Mouse (Mus musculus) liver, postnatal 0 days (tissue): Measurements from ENCODE around the gene Osbpl8. TPM values are rescaled to one million over a fixed set of nuclear protein-coding genes. Genes with fewer than 3 reads are reported as not detected.

Experiments used
- ATAC-seq: fragments of 200-750 bp; cut with Nextera tagmentation; 2 replicates; pipeline ENCODE4 v1.8.0; 2017; ENCODE audit warnings: mild to moderate bottlenecking, moderate library complexity
- DNase-seq: peaks from one replicate; pipeline ENCODE4 v3.0.0-alpha.2; 2016
- H3K27ac ChIP-seq: fragments of 300-500 bp; sonication (generic); 2 replicates; pipeline ENCODE4 v1.5.1; 2014; ENCODE audit warnings: antibody characterized with exemption, moderate library complexity, mild to moderate bottlenecking, low read depth
- H3K27me3 ChIP-seq: fragments of 300-500 bp; sonication (generic); 2 replicates; pipeline ENCODE4 v1.6.1; 2014; ENCODE audit warnings: low read length, control low read depth, mixed read lengths; ENCODE audit not compliant: insufficient read depth
- H3K36me3 ChIP-seq: fragments of 300-500 bp; sonication (generic); replicated peaks from 2 replicates; pipeline ENCODE4 v1.6.1; 2014; ENCODE audit warnings: mild to moderate bottlenecking, control low read depth, low read length, moderate library complexity, mixed read lengths; ENCODE audit not compliant: insufficient read depth
- H3K4me1 ChIP-seq: fragments of 300-500 bp; sonication (generic); 2 replicates; pipeline ENCODE4 v1.6.1; 2014; ENCODE audit warnings: antibody characterized with exemption, mild to moderate bottlenecking, control low read depth; ENCODE audit not compliant: insufficient read depth
- H3K4me2 ChIP-seq: fragments of 300-500 bp; sonication (generic); 2 replicates; pipeline ENCODE4 v1.6.1; 2014; ENCODE audit warnings: low read depth, mild to moderate bottlenecking, low read length, moderate library complexity, mixed read lengths
- H3K4me3 ChIP-seq: fragments of 300-500 bp; sonication (generic); 2 replicates; pipeline ENCODE4 v1.5.1; 2014; ENCODE audit warnings: low read depth, low read length
- H3K9ac ChIP-seq: fragments of 300-500 bp; sonication (generic); replicated peaks from 2 replicates; pipeline ENCODE4 v1.6.1; 2014; ENCODE audit warnings: mild to moderate bottlenecking, moderate library complexity
- H3K9me3 ChIP-seq: fragments of 300-500 bp; sonication (generic); 2 replicates; pipeline ENCODE4 v1.6.1; 2016; ENCODE audit warnings: mild to moderate bottlenecking, control low read depth, low read length, mixed read lengths
- CTCF ChIP-seq: sonication (generic); IDR thresholded peaks from 2 replicates; pipeline ENCODE4 v1.5.1; 2016; ENCODE audit warnings: antibody characterized with exemption, low read depth
- EP300 ChIP-seq: IDR thresholded peaks from 2 replicates; pipeline ENCODE4 v1.6.1; 2016; ENCODE audit warnings: antibody characterized with exemption, low read depth, mild to moderate bottlenecking
- WGBS: fragments of 180-500 bp; shearing (Covaris S2); extraction: QIAGEN DNeasy Blood & Tissue Kit; methylation state at CpG from one replicate; pipeline ENCODE4 v1.1.7; 2014; ENCODE audit not compliant: insufficient replicate concordance; 5-methylcytosine and 5-hydroxymethylcytosine counted together
- polyA plus RNA-seq: library from polyadenylated mRNA; unstranded; fragments of >200 nt; fragmentation: Nextera tagmentation; extraction: Ambion mirVana; gene quantifications from 2 replicates; pipeline ENCODE4 v1.2.1, GENCODE M21; 2015

Gene Osbpl8
- polyA plus RNA-seq, 1 experiment from 2014 or later = 5.6 TPM

DNA sequence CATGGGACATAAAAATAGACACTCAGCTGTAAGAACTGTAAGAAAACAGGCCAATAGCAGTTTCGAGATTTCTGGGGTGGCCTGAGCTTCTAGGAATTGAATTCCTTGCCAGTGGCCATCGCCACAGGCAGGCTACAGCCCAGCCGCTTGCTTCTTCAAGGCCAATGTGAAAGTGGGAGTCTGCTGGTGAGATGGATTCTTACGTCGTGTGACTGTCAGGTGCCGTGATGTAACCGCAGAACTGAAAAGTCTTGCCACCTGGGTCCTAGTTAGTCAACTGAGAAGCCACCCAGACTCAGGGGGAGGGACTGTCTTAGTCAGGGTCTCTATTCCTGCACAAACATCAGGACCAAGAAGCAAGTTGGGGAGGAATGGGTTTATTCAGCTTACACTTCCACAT is 40.4 kb upstream of the Osbpl8 start:
- 72% methylated on average over 7 of the region's 7 CpGs for WGBS
- H3K4me2 ChIP-seq = no peak overlapping the region
- no peaks in the 10 kb centered on the region for H3K36me3 ChIP-seq
- no peak overlapping the region for H3K27ac ChIP-seq
- H3K4me1 ChIP-seq = peaks cover 2% of the 10 kb centered on the region; the same call in 1 of the 2 replicates
- TF ChIP-seq EP300 = no peak
- no peak for TF ChIP-seq CTCF
- H3K9me3 ChIP-seq = no peaks in the 10 kb centered on the region
- H3K4me3 ChIP-seq = no peak overlapping the region
- no peak overlapping the region for H3K9ac ChIP-seq
- ATAC-seq (no peak), DNase-seq (no peak)
- no peaks in the 10 kb centered on the region for H3K27me3 ChIP-seq

DNA sequence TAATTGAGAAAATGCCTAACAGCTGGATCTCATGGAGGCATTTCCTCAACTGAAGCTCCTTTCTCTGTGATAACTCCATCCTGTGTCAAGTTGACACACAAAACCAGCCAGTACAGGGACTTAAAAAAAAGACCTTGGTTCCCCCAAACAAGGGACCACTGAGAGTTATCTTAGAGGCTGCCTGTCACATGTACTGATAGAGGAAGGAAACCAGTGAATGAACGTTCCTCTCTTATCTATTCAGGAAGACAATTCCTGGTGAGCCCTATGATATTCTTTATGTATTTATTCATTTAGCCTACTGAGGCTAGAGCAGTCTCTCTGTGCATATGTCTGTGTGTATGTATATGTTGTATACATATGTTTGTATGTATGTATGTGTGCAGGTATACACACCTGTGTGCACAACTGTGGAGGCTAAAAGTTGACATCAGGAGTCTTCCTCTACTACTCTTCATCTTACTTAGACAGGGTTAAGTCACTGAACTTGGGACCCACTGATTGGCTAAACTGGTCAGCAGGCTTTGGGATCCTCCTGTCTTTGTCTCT is 39.7 kb upstream of the Osbpl8 start:
- Histone ChIP-seq H3K27ac (no peak overlapping the region), H3K9me3 (no peaks in the 10 kb centered on the region), H3K4me1 (peaks cover 2% of the 10 kb centered on the region; the same call in 1 of the 2 replicates), H3K27me3 (no peaks in the 10 kb centered on the region), H3K4me2 (no peak overlapping the region), H3K4me3 (no peak overlapping the region), H3K36me3 (no peaks in the 10 kb centered on the region), H3K9ac (no peak overlapping the region)
- TF ChIP-seq EP300 = no peak
- TF ChIP-seq CTCF = no peak
- ATAC-seq (no peak), DNase-seq (no peak)
- whole genome bisulfite sequencing = 12% methylated on average over 1 of the region's 1 CpGs

DNA sequence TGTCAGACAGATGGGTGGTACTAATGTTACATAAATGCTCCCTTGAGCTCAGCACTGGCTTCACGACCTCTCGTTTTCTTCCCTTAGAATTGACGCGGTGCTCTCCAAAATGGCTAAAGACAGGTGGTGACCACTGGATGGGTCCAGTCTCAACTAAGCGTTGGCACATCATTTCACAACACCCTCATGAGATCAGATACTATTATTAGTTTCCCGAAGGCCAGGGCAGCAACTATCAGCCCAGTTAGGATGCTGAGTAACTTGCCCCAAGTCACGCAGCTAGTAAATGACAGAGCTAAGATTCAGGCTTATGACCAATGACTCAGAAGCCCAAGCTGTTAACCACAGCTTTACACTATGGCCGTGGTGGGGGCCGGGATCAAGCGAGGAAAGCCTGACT is 37.2 kb upstream of the Osbpl8 start:
- Histone ChIP-seq H3K9me3 (no peaks in the 10 kb centered on the region), H3K27me3 (no peaks in the 10 kb centered on the region), H3K4me3 (no peak overlapping the region), H3K27ac (no peak overlapping the region), H3K9ac (no peak overlapping the region), H3K4me1 (peaks cover 1% of the 10 kb centered on the region; the same call in 1 of the 2 replicates), H3K36me3 (no peaks in the 10 kb centered on the region), H3K4me2 (no peak overlapping the region)
- WGBS = 73% methylated on average over 10 of the region's 10 CpGs
- ATAC-seq (no peak), DNase-seq (no peak)
- TF ChIP-seq EP300 = no peak
- no peak for TF ChIP-seq CTCF

DNA sequence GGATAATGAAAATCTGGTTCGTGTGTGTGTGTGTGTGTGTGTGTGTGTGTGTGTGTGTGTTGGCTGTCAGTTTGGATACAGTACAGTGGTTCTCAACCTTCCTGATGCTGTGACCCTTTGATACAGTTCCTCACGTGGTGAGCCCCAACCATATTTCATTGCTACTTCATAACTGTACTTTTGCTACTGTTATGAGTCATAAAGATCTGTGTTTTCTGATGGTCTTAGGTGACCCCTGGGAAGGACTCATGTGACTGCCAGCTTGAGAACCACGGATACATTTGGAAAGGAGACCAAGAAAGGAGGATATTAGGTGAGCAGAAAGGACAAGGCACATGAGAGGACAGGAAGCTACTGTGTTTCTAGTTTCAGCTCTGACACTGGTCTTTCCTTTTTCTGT is 36.1 kb upstream of the Osbpl8 start:
- Histone ChIP-seq H3K27me3 (no peaks in the 10 kb centered on the region), H3K4me2 (no peak overlapping the region), H3K27ac (no peak overlapping the region), H3K36me3 (no peaks in the 10 kb centered on the region), H3K4me1 (peaks cover 4% of the 10 kb centered on the region; the same call in 1 of the 2 replicates), H3K4me3 (no peak overlapping the region), H3K9me3 (no peaks in the 10 kb centered on the region), H3K9ac (no peak overlapping the region)
- ATAC-seq (no peak), DNase-seq (no peak)
- TF ChIP-seq EP300 (no peak), CTCF (no peak)
- WGBS = 60% methylated on average over 3 of the region's 3 CpGs

DNA sequence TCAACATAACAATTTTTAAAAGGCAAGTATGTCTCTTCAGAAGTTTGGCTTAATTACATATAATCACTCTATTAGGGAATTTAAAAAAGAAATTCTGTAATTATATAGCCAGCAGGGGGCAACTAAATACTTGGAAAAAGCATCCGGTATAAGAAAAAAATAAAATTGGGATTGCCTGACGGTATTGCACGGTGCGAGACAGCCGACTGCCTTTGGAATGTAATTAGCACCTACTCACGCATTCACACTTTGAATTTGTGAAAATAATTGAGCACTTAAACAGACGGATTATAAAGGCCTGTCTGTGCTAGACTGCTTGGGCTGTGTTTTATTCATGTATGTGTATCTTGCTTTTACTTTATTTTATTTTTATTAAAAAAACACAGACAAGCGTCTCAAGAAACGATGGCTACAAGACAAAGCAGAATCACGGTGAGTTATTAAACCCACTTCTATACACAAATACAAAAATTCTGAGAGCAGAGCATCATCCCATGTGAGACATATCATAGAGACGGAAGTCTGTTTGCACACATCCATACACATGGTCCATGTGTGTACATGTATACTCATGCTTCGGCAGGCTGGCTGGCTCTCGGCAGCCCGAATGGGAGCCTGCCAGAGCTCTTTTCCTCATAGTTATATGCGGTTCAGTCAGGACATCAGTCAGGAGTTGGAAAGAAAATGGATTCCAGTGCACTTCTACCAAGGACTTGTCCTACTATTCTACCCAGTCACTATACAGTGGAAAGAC is 34.5 kb upstream of the Osbpl8 start:
- Histone ChIP-seq H3K9me3 (no peaks in the 10 kb centered on the region), H3K4me2 (no peak overlapping the region), H3K4me3 (no peak overlapping the region), H3K4me1 (peaks cover 4% of the 10 kb centered on the region; the same call in 1 of the 2 replicates), H3K9ac (no peak overlapping the region), H3K27me3 (no peaks in the 10 kb centered on the region), H3K36me3 (no peaks in the 10 kb centered on the region), H3K27ac (no peak overlapping the region)
- ATAC-seq (no peak), DNase-seq (no peak)
- WGBS = 87% methylated on average over 15 of the region's 15 CpGs
- no peak for TF ChIP-seq EP300

DNA sequence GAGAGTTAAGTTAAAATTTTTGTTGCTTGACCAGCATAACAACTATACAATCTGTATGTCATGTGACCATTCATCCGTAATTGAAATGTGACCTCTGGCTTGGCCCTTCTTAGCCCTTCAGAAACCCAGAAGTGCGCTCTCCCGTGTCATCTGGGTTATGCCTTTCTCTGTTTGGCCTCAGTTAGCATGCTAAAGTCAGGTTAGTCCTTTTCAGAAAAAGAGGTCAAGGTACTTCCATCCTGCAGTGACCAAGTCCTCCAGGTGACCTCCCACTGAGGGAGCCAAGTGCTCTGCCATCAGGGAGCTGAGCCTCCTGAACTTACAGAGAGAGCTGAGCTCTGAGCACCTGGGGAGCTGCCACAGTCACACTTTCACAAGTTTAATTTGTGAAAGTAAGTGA is 33.7 kb upstream of the Osbpl8 start:
- ATAC-seq (no peak), DNase-seq (no peak)
- Histone ChIP-seq H3K27me3 (no peaks in the 10 kb centered on the region), H3K9ac (no peak overlapping the region), H3K9me3 (no peaks in the 10 kb centered on the region), H3K4me1 (peaks cover 4% of the 10 kb centered on the region; the same call in 1 of the 2 replicates), H3K27ac (no peak overlapping the region), H3K36me3 (no peaks in the 10 kb centered on the region), H3K4me2 (no peak overlapping the region), H3K4me3 (no peak overlapping the region)
- TF ChIP-seq CTCF = no peak
- 75% methylated on average over 3 of the region's 3 CpGs for WGBS
